Mouse (Mus musculus) urinary bladder, postnatal 0 days (tissue): Measurements from ENCODE around the gene BC005561. TPM values are rescaled to one million over a fixed set of nuclear protein-coding genes. Genes with fewer than 3 reads are reported as not detected.

Source experiments
- polyA plus RNA-seq: library from polyadenylated mRNA; unstranded; fragments of >200 nt; fragmentation: Nextera tagmentation; extraction: Ambion mirVana; gene quantifications from 2 replicates; pipeline ENCODE4 v1.2.1, GENCODE M21; 2015

The BC005561 gene
- polyA plus RNA-seq, result 4.3 and 5.3 TPM in 2 replicates

GRCm38 (mm10) chr5:104508195-104508891 is at the start of gene BC005561:
TSS of gene BC005561 (plus strand) at chr5:104508352.

GRCm38 (mm10) chr5:104458832-104459705 is 49.1 kb upstream of the BC005561 start, which contains the start of gene Pkd2:
TSS of gene Pkd2 (plus strand) at chr5:104459450.

Other genes starting within 250 kb of the BC005561 start
- 0.44 and 0.48 TPM in 2 replicates for gene Ibsp, start 209.2 kb upstream of the BC005561 start, polyA plus RNA-seq
- not detected in 2 replicates for gene Mepe, start 183.0 kb upstream of the BC005561 start, polyA plus RNA-seq
- gene Spp1, start 73.2 kb upstream of the BC005561 start, polyA plus RNA-seq, result 4.5 and 33.6 TPM in 2 replicates
- gene Pkd2, start 48.9 kb upstream of the BC005561 start, polyA plus RNA-seq, result 9.2 and 10.3 TPM in 2 replicates